Mouse (Mus musculus) midbrain, postnatal 0 days (tissue): ENCODE data around the gene C1ql1. TPM values are rescaled to one million over a fixed set of nuclear protein-coding genes. Genes with fewer than 3 reads are reported as not detected.

Experiments used
- ATAC-seq: fragments of 200-750 bp; cut with Nextera tagmentation; 2 replicates; pipeline ENCODE4 v1.8.0; 2017; ENCODE audit warnings: moderate number of reproducible peaks, mild to moderate bottlenecking, moderate TSS enrichment, moderate library complexity; ENCODE audit not compliant: low FRiP score
- DNase-seq: peaks from one replicate; pipeline ENCODE4 v3.0.0-alpha.2; 2015; ENCODE audit warnings: low spot score
- H3K27ac ChIP-seq: fragments of 300-500 bp; sonication (generic); 2 replicates; pipeline ENCODE4 v1.5.1; 2014; ENCODE audit warnings: low read depth, mild to moderate bottlenecking, low read length, mixed read lengths
- H3K27me3 ChIP-seq: fragments of 300-500 bp; sonication (generic); 2 replicates; pipeline ENCODE4 v1.6.1; 2014; ENCODE audit warnings: low read length, control low read depth, mixed read lengths; ENCODE audit not compliant: insufficient read depth
- H3K36me3 ChIP-seq: fragments of 300-500 bp; sonication (generic); 2 replicates; pipeline ENCODE4 v1.6.1; 2014; ENCODE audit warnings: low read length, control low read depth, mixed read lengths; ENCODE audit not compliant: insufficient read depth
- H3K4me1 ChIP-seq: fragments of 300-500 bp; sonication (generic); 2 replicates; pipeline ENCODE4 v1.6.1; 2014; ENCODE audit warnings: mild to moderate bottlenecking, control low read depth, antibody characterized with exemption, low read length, mixed read lengths; ENCODE audit not compliant: insufficient read depth
- H3K4me2 ChIP-seq: fragments of 300-500 bp; sonication (generic); 2 replicates; pipeline ENCODE4 v1.6.1; 2014; ENCODE audit warnings: low read depth, mild to moderate bottlenecking, low read length, mixed read lengths; ENCODE audit not compliant: poor library complexity, severe bottlenecking
- H3K4me3 ChIP-seq: fragments of 300-500 bp; sonication (generic); 2 replicates; pipeline ENCODE4 v1.5.1; 2014; ENCODE audit warnings: low read depth, mild to moderate bottlenecking, low read length, moderate library complexity
- H3K9ac ChIP-seq: fragments of 300-500 bp; sonication (generic); replicated peaks from 2 replicates; pipeline ENCODE4 v1.6.1; 2014; ENCODE audit warnings: mild to moderate bottlenecking, low read length, moderate library complexity, mixed read lengths; ENCODE audit not compliant: poor library complexity, severe bottlenecking
- H3K9me3 ChIP-seq: fragments of 300-500 bp; sonication (generic); 2 replicates; pipeline ENCODE4 v1.6.1; 2016; ENCODE audit warnings: low read length, control low read depth
- CTCF ChIP-seq: IDR thresholded peaks from 2 replicates; pipeline ENCODE4 v1.5.1; 2016; ENCODE audit warnings: antibody characterized with exemption, mild to moderate bottlenecking
- WGBS: fragments of 180-500 bp; shearing (Covaris S2); extraction: QIAGEN DNeasy Blood & Tissue Kit; methylation state at CpG from one replicate; pipeline ENCODE4 v1.1.7; 2014; 5-methylcytosine and 5-hydroxymethylcytosine counted together
- polyA plus RNA-seq: library from polyadenylated mRNA; unstranded; fragments of >200 nt; fragmentation: Nextera tagmentation; extraction: Ambion mirVana; gene quantifications from 2 replicates; pipeline ENCODE4 v1.2.1, GENCODE M21; 2015
- total RNA-seq: library from RNA; depleted of rRNA; stranded (reverse); fragments of >200 nt; gene quantifications from 2 replicates; pipeline ENCODE4 v1.2.3, GENCODE M21; 2014; rRNA removed

Gene C1ql1
- total and polyA plus RNA-seq, 2 experiments from 2014 or later = 15.8 to 45.6 TPM

DNA sequence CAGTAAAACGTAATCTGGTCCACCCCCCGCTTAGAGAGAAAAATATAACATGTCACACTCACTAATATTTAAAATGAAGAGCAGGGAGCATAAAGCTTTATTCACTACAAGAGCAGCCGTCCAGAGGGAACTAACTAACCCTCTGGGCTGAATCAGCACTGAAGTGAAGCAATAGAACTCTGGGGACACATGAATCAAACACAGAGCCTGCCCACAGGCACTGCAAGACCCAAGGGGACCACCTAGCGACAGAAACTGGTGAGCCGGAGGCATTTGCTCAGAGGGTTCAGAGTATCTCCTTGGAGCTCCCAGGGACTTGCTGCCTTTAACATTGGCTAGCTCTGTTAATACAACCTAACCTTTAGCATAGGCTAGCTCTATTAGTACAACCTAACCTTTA is 56.4 kb downstream of the C1ql1 start:
- DNase-seq = no peak
- Histone ChIP-seq H3K27me3 (peaks cover 22% of the 10 kb centered on the region; the same call in 1 of the 2 replicates), H3K9me3 (no peaks in the 10 kb centered on the region), H3K9ac (no peak overlapping the region), H3K36me3 (no peaks in the 10 kb centered on the region), H3K4me1 (peaks cover 7% of the 10 kb centered on the region), H3K4me3 (no peak overlapping the region), H3K27ac (no peak overlapping the region), H3K4me2 (no peak overlapping the region)
- TF ChIP-seq CTCF = no peak
- ATAC-seq = no peak
- WGBS = 62% methylated on average over 5 of the region's 5 CpGs

Other genes starting within 250 kb of the C1ql1 start
- gene Ccdc43, start 248.9 kb downstream of the C1ql1 start, total RNA-seq = 23.9 and 31.0 TPM in 2 replicates
- gene Ccdc43, start 248.9 kb downstream of the C1ql1 start, polyA plus RNA-seq = 33.8 and 35.1 TPM in 2 replicates
- 43.8 and 46.9 TPM in 2 replicates for gene Adam11, start 185.2 kb downstream of the C1ql1 start, total RNA-seq
- gene Adam11, start 185.2 kb downstream of the C1ql1 start, polyA plus RNA-seq = 21.5 and 22.3 TPM in 2 replicates
- gene Gjc1, start 127.0 kb downstream of the C1ql1 start, total RNA-seq = 18.1 and 18.8 TPM in 2 replicates
- gene Gjc1, start 127.0 kb downstream of the C1ql1 start, polyA plus RNA-seq = 14.8 and 17.8 TPM in 2 replicates
- 12.3 and 12.8 TPM in 2 replicates for gene Higd1b, start 110.8 kb downstream of the C1ql1 start, total RNA-seq
- 13.1 and 15.3 TPM in 2 replicates for gene Higd1b, start 110.8 kb downstream of the C1ql1 start, polyA plus RNA-seq
- gene Eftud2, start 65.7 kb downstream of the C1ql1 start, total RNA-seq = 63.0 and 69.8 TPM in 2 replicates
- 104 and 105 TPM in 2 replicates for gene Eftud2, start 65.7 kb downstream of the C1ql1 start, polyA plus RNA-seq
- 0.33 and 1.6 TPM in 2 replicates for gene Ccdc103, start 65.5 kb downstream of the C1ql1 start, total RNA-seq
- gene Ccdc103, start 65.5 kb downstream of the C1ql1 start, polyA plus RNA-seq = 1.7 and 1.8 TPM in 2 replicates
- gene Fam187a, start 61.5 kb downstream of the C1ql1 start, total RNA-seq = not detected in 2 replicates
- 0.12 TPM in 1 of 2 replicates, not detected in the other for gene Fam187a, start 61.5 kb downstream of the C1ql1 start, polyA plus RNA-seq
- 19.5 and 36.4 TPM in 2 replicates for gene Gfap, start 45.8 kb downstream of the C1ql1 start, total RNA-seq
- gene Gfap, start 45.8 kb downstream of the C1ql1 start, polyA plus RNA-seq = 20.6 and 24.3 TPM in 2 replicates
- gene Kif18b, start 21.6 kb downstream of the C1ql1 start, total RNA-seq = 3.8 and 6.3 TPM in 2 replicates
- gene Kif18b, start 21.6 kb downstream of the C1ql1 start, polyA plus RNA-seq = 0.46 and 0.60 TPM in 2 replicates
- 48.6 and 56.3 TPM in 2 replicates for gene Nmt1, start 81.5 kb upstream of the C1ql1 start, total RNA-seq
- 39.1 and 40.5 TPM in 2 replicates for gene Nmt1, start 81.5 kb upstream of the C1ql1 start, polyA plus RNA-seq
- 154 and 191 TPM in 2 replicates for gene Dcakd, start 81.6 kb upstream of the C1ql1 start, total RNA-seq
- 165 and 173 TPM in 2 replicates for gene Dcakd, start 81.6 kb upstream of the C1ql1 start, polyA plus RNA-seq
- 9.4 and 9.7 TPM in 2 replicates for gene Plcd3, start 155.0 kb upstream of the C1ql1 start, total RNA-seq
- gene Plcd3, start 155.0 kb upstream of the C1ql1 start, polyA plus RNA-seq = 4.7 and 4.9 TPM in 2 replicates
- gene Acbd4, start 155.0 kb upstream of the C1ql1 start, total RNA-seq = 21.8 and 22.9 TPM in 2 replicates
- gene Acbd4, start 155.0 kb upstream of the C1ql1 start, polyA plus RNA-seq = 17.5 and 21.8 TPM in 2 replicates
- gene Hexim1, start 169.5 kb upstream of the C1ql1 start, total RNA-seq = 15.5 and 19.1 TPM in 2 replicates
- 3.2 and 4.5 TPM in 2 replicates for gene Hexim1, start 169.5 kb upstream of the C1ql1 start, polyA plus RNA-seq
- 46.3 and 57.8 TPM in 2 replicates for gene Hexim2, start 185.7 kb upstream of the C1ql1 start, total RNA-seq
- gene Hexim2, start 185.7 kb upstream of the C1ql1 start, polyA plus RNA-seq = 38.0 and 40.5 TPM in 2 replicates
- 12.0 and 14.3 TPM in 2 replicates for gene Fmnl1, start 224.4 kb upstream of the C1ql1 start, total RNA-seq
- gene Fmnl1, start 224.4 kb upstream of the C1ql1 start, polyA plus RNA-seq = 7.3 and 9.5 TPM in 2 replicates